Comparison of ENCODE assay signal across 8 mouse cellular contexts in the genomic region with DNA sequence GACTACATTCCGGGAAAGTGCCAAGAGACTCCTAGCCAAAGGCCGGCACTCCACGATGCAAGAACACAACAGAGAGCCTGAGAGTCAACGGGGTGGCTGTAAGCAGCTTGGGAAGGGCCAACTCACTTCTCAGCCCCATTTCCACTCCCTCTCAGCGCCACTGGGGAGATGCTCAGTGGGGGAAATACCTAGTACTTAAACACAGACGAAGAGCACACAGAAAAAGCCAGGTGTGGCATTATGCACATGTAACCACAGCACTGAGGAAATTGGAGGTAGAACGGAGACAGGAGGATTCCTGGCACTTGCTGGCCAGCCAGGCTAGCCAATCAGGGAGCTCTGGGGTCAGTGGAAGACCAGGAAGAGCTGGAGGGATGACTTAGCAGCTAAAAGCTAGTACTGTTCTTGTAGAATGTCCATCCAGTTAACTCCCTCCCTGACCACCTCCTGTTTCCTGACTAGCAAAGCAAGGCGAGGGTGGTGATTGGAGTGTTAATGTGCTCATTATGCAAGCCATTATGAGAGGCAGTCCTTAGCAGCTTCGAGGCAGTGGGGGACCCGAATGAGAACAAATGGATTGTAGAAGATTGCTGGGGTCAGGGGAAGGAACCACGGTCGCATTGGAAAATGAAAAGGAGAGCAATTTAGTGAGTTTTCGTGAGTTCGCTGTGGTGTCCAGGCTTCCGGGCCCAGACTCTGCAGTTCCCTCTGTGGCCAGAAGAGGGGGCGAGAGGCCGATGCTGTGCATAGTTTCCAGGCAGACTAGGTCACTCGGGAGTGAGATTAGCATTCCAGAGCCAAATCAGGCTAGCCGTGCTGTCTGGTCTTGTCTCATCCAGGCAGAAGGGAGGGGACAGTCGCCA. TPM values are rescaled to one million over a fixed set of nuclear protein-coding genes. Genes with fewer than 3 reads are reported as not detected.
DNase-seq lines count a peak whose midpoint lies in the region; ATAC-seq lines count a peak whose summit lies in the region.

No protein-coding gene starts in this region.

- WGBS in hindbrain, embryonic 16.5 days, result 8% methylated on average over 20 of the region's 20 CpGs

- H3K9ac ChIP-seq in hindbrain, embryonic 16.5 days (ENCODE audit: low read depth, low read length), result peak overlapping the region; percentile 57

- peak; percentile 93 for ATAC-seq in common myeloid progenitor, adult 5-6 weeks (replicated peaks; ENCODE audit: low read depth, poor library complexity, severe bottlenecking)
- ATAC-seq in hindbrain, embryonic 16.5 days, result peak; percentile 91
- ATAC-seq in megakaryocyte, adult 5-6 weeks (ENCODE audit: poor library complexity, severe bottlenecking), result peak; percentile 95

- no peaks in the 10 kb centered on the region for H3K27me3 ChIP-seq in hindbrain, embryonic 16.5 days (replicated peaks; ENCODE audit: control insufficient read depth, insufficient read depth, low read length)

- peak overlapping the region; percentile 58 for H3K27ac ChIP-seq in hindbrain, embryonic 16.5 days (ENCODE audit: low read depth, low read length)

- DNase-seq in WW6 (ENCODE audit: low read depth, low spot score), result peak; percentile 77
- peak; percentile 85 for DNase-seq in gastrocnemius, adult 18-20 months (ENCODE audit: low spot score)
- DNase-seq in left cerebral cortex, adult 18-20 months (ENCODE audit: low spot score in 2 of 2), result peak; percentile 91 to 94
- peak; percentile 94 to 95 for DNase-seq in right cerebral cortex, adult 2 months (ENCODE audit: low spot score in 2 of 2)
- DNase-seq in urinary bladder, postnatal 10 days (ENCODE audit: low spot score), result peak; percentile 59

- peaks cover 10% of the 10 kb centered on the region for H3K4me1 ChIP-seq in hindbrain, embryonic 16.5 days (ENCODE audit: control insufficient read depth, insufficient read depth, low read depth, low read length)

- peak overlapping the region; percentile 41 for H3K4me2 ChIP-seq in hindbrain, embryonic 16.5 days (ENCODE audit: low read length)

- peaks cover 20% of the 10 kb centered on the region for H3K36me3 ChIP-seq in hindbrain, embryonic 16.5 days (ENCODE audit: control insufficient read depth, insufficient read depth, low read length)

- peak overlapping the region; percentile 23 for H3K4me3 ChIP-seq in hindbrain, embryonic 16.5 days (ENCODE audit: low read length)

- H3K9me3 ChIP-seq in hindbrain, embryonic 16.5 days (ENCODE audit: control insufficient read depth, low read length), result no peaks in the 10 kb centered on the region

RNA-seq across cellular contexts. Expression of a gene that starts 12.5 kb away (rescaled TPM):
- not detected in 2 replicates for total RNA-seq in common myeloid progenitor, adult 5-6 weeks (2017)
- total RNA-seq in gastrocnemius, adult 18-20 months (2021), result not detected
- 59.7 and 65.9 TPM in 2 replicates for polyA plus RNA-seq in hindbrain, embryonic 16.5 days (2015; fragmentation: Nextera tagmentation; extraction: Ambion mirVana)
- 10 to 100 TPM; 94.9 to 95.4 TPM for total RNA-seq in left cerebral cortex, adult 18-20 months (2021)
- total RNA-seq in megakaryocyte, adult 5-6 weeks (2015), result not detected in 2 replicates
- not detected in 2 replicates for total RNA-seq in megakaryocyte, adult 5-6 weeks (2017)

RNA-seq across cellular contexts. Expression of a gene that starts 15.9 kb away (rescaled TPM):
- total RNA-seq in common myeloid progenitor, adult 5-6 weeks (2017), result 189 and 208 TPM in 2 replicates
- total RNA-seq in gastrocnemius, adult 18-20 months (2021), result 1,000 to 10,000 TPM in 1 of 2 experiments, 100 to 1,000 TPM in 1; 959 to 1,045 TPM
- 670 and 701 TPM in 2 replicates for polyA plus RNA-seq in hindbrain, embryonic 16.5 days (2015; fragmentation: Nextera tagmentation; extraction: Ambion mirVana)
- 100 to 1,000 TPM; 431 to 433 TPM for total RNA-seq in left cerebral cortex, adult 18-20 months (2021)
- total RNA-seq in megakaryocyte, adult 5-6 weeks (2015), result 240 and 251 TPM in 2 replicates
- 111 and 129 TPM in 2 replicates for total RNA-seq in megakaryocyte, adult 5-6 weeks (2017)

RNA-seq across cellular contexts. Expression of a gene that starts 16.0 kb away (rescaled TPM):
- not detected in 2 replicates for total RNA-seq in common myeloid progenitor, adult 5-6 weeks (2017)
- total RNA-seq in gastrocnemius, adult 18-20 months (2021), result not detected
- polyA plus RNA-seq in hindbrain, embryonic 16.5 days (2015; fragmentation: Nextera tagmentation; extraction: Ambion mirVana), result 0.48 and 0.51 TPM in 2 replicates
- total RNA-seq in left cerebral cortex, adult 18-20 months (2021), result not detected
- 0.25 TPM in 1 of 2 replicates, not detected in the other for total RNA-seq in megakaryocyte, adult 5-6 weeks (2015)
- 0.18 TPM in 1 of 2 replicates, not detected in the other for total RNA-seq in megakaryocyte, adult 5-6 weeks (2017)

RNA-seq across cellular contexts. Expression of a gene that starts 50.0 kb away (rescaled TPM):
- total RNA-seq in common myeloid progenitor, adult 5-6 weeks (2017), result 8.5 and 12.4 TPM in 2 replicates
- 1 to 10 TPM; 6.8 to 8.4 TPM for total RNA-seq in gastrocnemius, adult 18-20 months (2021)
- 90.3 and 93.5 TPM in 2 replicates for polyA plus RNA-seq in hindbrain, embryonic 16.5 days (2015; fragmentation: Nextera tagmentation; extraction: Ambion mirVana)
- total RNA-seq in left cerebral cortex, adult 18-20 months (2021), result 10 to 100 TPM; 18.3 to 22.4 TPM
- total RNA-seq in megakaryocyte, adult 5-6 weeks (2015), result 18.1 and 20.9 TPM in 2 replicates
- total RNA-seq in megakaryocyte, adult 5-6 weeks (2017), result 15.1 and 19.1 TPM in 2 replicates

Comparison
In these comparisons a context has a peak if more than half of its experiments do, and no peak if none do; other contexts are left out.
1. Peak in every context shown above with its lines: DNase-seq, ATAC-seq, H3K4me3 ChIP-seq and H3K27ac ChIP-seq.
2. RNA of a gene that starts 12.5 kb away (total RNA-seq): 94.9 to 95.4 TPM in left cerebral cortex, adult 18-20 months; not detected in common myeloid progenitor, adult 5-6 weeks, not detected in gastrocnemius, adult 18-20 months and not detected in megakaryocyte, adult 5-6 weeks; every median in the first group is over 10 times any median in the second.